Mouse (Mus musculus) midbrain, embryonic 15.5 days (tissue): ENCODE data around the gene Hsp90ab1. TPM values are rescaled to one million over a fixed set of nuclear protein-coding genes. Genes with fewer than 3 reads are reported as not detected.
A peak's percentile ranks its signal among the peaks of the same experiment; 100 is the strongest.

ENCODE experiments used
- ATAC-seq: fragments of 200-750 bp; cut with Nextera tagmentation; replicated peaks from 2 replicates; pipeline ENCODE4 v1.8.0; 2017; ENCODE audit warnings: moderate TSS enrichment
- H3K27ac ChIP-seq: fragments of 300-500 bp; sonication (generic); 2 replicates; pipeline ENCODE4 v1.5.1; 2015; ENCODE audit warnings: mild to moderate bottlenecking, inconsistent platforms
- H3K27me3 ChIP-seq: fragments of 300-500 bp; sonication (generic); replicated peaks from 2 replicates; pipeline ENCODE4 v1.6.1; 2015; ENCODE audit warnings: inconsistent platforms
- H3K36me3 ChIP-seq: fragments of 300-500 bp; sonication (generic); replicated peaks from 2 replicates; pipeline ENCODE4 v1.6.1; 2015; ENCODE audit warnings: inconsistent platforms
- H3K4me1 ChIP-seq: fragments of 300-500 bp; sonication (generic); 2 replicates; pipeline ENCODE4 v1.6.1; 2015; ENCODE audit warnings: inconsistent platforms
- H3K4me2 ChIP-seq: fragments of 300-500 bp; sonication (generic); 2 replicates; pipeline ENCODE4 v1.6.1; 2015; ENCODE audit warnings: inconsistent platforms, mild to moderate bottlenecking, moderate library complexity
- H3K4me3 ChIP-seq: fragments of 300-500 bp; sonication (generic); 2 replicates; pipeline ENCODE4 v1.5.1; 2015; ENCODE audit warnings: mild to moderate bottlenecking, inconsistent platforms
- H3K9ac ChIP-seq: fragments of 300-500 bp; sonication (generic); 2 replicates; pipeline ENCODE4 v1.6.1; 2015; ENCODE audit warnings: mild to moderate bottlenecking, inconsistent platforms
- H3K9me3 ChIP-seq: fragments of 300-500 bp; sonication (generic); 2 replicates; pipeline ENCODE4 v1.6.1; 2016; ENCODE audit warnings: inconsistent platforms
- WGBS: fragments of 180-500 bp; shearing (Covaris S2); methylation state at CpG from one replicate; pipeline ENCODE4 v1.1.7; 2015; ENCODE audit warnings: mixed read lengths; 5-methylcytosine and 5-hydroxymethylcytosine counted together
- polyA plus RNA-seq: library from polyadenylated mRNA; unstranded; fragments of >200 nt; fragmentation: Nextera tagmentation; extraction: Ambion mirVana; gene quantifications from 2 replicates; pipeline ENCODE4 v1.2.1, GENCODE M21; 2015

The Hsp90ab1 gene
- polyA plus RNA-seq, 1 experiment from 2014 or later: 1,488 TPM

GRCm38 (mm10) chr17:45550253-45550652, 22.8 kb downstream of the Hsp90ab1 start:
- H3K9ac ChIP-seq: no peak overlapping the region
- peak overlapping the region; percentile 93; the same call in 1 of the 2 replicates for H3K4me3 ChIP-seq
- WGBS: 24% methylated on average over 5 of the region's 5 CpGs
- peaks cover 43% of the 10 kb centered on the region for H3K4me1 ChIP-seq
- H3K9me3 ChIP-seq: no peaks in the 10 kb centered on the region
- no peak for ATAC-seq
- H3K27me3 ChIP-seq: peaks cover 23% of the 10 kb centered on the region
- peak overlapping the region; percentile 56 for H3K4me2 ChIP-seq
- peaks cover 11% of the 10 kb centered on the region; the same call in 1 of the 2 replicates for H3K36me3 ChIP-seq
- H3K27ac ChIP-seq: 0 out of 2 replicates have a peak overlapping the region, but pooled peaks have one; percentile 96

GRCm38 (mm10) chr17:45549617-45550181, 23.4 kb downstream of the Hsp90ab1 start, which contains the start of gene Tmem151b:
Gene Tmem151b, minus strand, starts transcription at chr17:45549677.
- Histone ChIP-seq H3K27ac (peak within 1 kb of the TSS; percentile 96), H3K4me2 (peak within 1 kb of the TSS; percentile 56), H3K27me3 (peaks cover 23% of the 10 kb centered on the region), H3K36me3 (peaks cover 15% of the 10 kb centered on the region), H3K9me3 (no peaks in the 10 kb centered on the region), H3K4me1 (peaks cover 44% of the 10 kb centered on the region), H3K9ac (peak within 1 kb of the TSS; percentile 96), H3K4me3 (peak within 1 kb of the TSS; percentile 93)
- peak; percentile 45 for ATAC-seq
- under 1% methylated on average over 22 of the region's 29 CpGs for WGBS

DNA sequence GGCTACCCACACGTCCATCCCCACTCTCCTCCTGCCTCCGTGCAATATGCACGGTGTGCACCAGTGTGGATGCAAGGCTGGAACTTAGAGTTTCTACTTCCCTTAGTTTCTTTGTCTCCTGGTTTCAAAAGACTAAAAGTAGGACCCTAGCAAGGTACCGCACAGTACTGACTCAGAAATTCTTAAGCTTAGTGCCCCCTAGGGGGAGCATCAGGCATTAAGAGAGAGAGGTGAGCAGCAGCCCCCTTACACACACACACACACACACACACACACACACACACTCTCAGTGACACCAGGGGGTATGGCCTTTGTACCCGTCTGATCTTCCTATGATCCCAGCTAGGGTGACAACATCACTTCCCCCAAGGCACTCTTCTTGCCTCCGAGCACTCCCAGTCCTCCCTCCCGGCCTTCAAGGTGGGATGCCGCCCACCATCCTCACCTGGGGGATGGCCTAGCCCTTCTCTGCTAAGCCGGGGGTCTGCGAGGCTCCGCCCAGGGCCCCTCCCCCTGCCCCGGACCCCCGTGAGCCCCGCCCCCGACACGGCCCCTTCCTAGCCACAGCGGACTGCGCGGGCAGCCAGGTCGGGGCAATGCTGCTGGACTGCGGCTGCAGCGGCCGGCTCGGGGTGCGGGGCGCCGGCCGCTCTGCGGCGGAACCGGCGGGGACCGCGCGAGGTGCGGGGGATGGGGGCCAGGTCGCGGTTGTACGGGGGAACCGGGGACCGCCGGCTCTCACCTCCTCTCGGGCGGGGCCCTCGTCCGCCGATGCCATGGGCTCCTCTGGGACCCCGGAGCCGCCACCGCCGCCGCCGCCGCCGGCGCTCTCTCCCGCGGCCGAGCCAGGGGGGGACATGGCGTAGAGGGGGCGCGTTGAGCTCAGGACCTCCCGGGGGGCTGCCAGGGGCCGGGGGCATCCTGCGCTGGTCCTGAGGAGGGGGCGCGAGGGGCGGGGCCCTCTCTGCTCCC, 24.2 kb downstream of the Hsp90ab1 start:
- peaks cover 51% of the 10 kb centered on the region for H3K4me1 ChIP-seq
- H3K4me2 ChIP-seq: peak overlapping the region; percentile 56

GRCm38 (mm10) chr17:45547461-45548190, 25.4 kb downstream of the Hsp90ab1 start:
- Histone ChIP-seq H3K9me3 (no peaks in the 10 kb centered on the region), H3K4me3 (peak overlapping the region; percentile 93), H3K27ac (no peak overlapping the region), H3K4me2 (peak overlapping the region; percentile 56), H3K36me3 (peaks cover 15% of the 10 kb centered on the region), H3K9ac (no peak overlapping the region), H3K27me3 (peaks cover 21% of the 10 kb centered on the region), H3K4me1 (peaks cover 52% of the 10 kb centered on the region)
- ATAC-seq: no peak
- 86% methylated on average over 5 of the region's 5 CpGs for WGBS

More for the DNA sequence above, 24.2 kb downstream of the Hsp90ab1 start:
- Histone ChIP-seq H3K27ac (peak overlapping the region; percentile 96), H3K27me3 (peaks cover 21% of the 10 kb centered on the region), H3K9me3 (no peaks in the 10 kb centered on the region), H3K9ac (peak overlapping the region; percentile 96), H3K36me3 (peaks cover 15% of the 10 kb centered on the region), H3K4me3 (peak overlapping the region; percentile 93)
- WGBS: 2% methylated on average over 59 of the region's 68 CpGs
- peak; percentile 72 for ATAC-seq

GRCm38 (mm10) chr17:45546941-45547340, 26.1 kb downstream of the Hsp90ab1 start:
- H3K4me2 ChIP-seq: no peak overlapping the region
- H3K4me1 ChIP-seq: peaks cover 51% of the 10 kb centered on the region
- H3K4me3 ChIP-seq: no peak overlapping the region
- peaks cover 21% of the 10 kb centered on the region for H3K27me3 ChIP-seq
- no peak overlapping the region for H3K9ac ChIP-seq
- H3K27ac ChIP-seq: no peak overlapping the region
- peaks cover 15% of the 10 kb centered on the region for H3K36me3 ChIP-seq
- no peak for ATAC-seq
- 71% methylated on average over 16 of the region's 16 CpGs for WGBS
- no peaks in the 10 kb centered on the region for H3K9me3 ChIP-seq

GRCm38 (mm10) chr17:45545278-45545961, 27.7 kb downstream of the Hsp90ab1 start:
- WGBS: 15% methylated on average over 74 of the region's 74 CpGs
- H3K27me3 ChIP-seq: peaks cover 21% of the 10 kb centered on the region
- no peaks in the 10 kb centered on the region for H3K9me3 ChIP-seq
- H3K4me3 ChIP-seq: peak overlapping the region; percentile 1; the same call in 1 of the 2 replicates
- no peak overlapping the region for H3K27ac ChIP-seq
- H3K9ac ChIP-seq: no peak overlapping the region
- H3K4me1 ChIP-seq: peaks cover 42% of the 10 kb centered on the region
- peak overlapping the region; percentile 15 for H3K4me2 ChIP-seq
- H3K36me3 ChIP-seq: peaks cover 15% of the 10 kb centered on the region
- ATAC-seq: no peak

DNA sequence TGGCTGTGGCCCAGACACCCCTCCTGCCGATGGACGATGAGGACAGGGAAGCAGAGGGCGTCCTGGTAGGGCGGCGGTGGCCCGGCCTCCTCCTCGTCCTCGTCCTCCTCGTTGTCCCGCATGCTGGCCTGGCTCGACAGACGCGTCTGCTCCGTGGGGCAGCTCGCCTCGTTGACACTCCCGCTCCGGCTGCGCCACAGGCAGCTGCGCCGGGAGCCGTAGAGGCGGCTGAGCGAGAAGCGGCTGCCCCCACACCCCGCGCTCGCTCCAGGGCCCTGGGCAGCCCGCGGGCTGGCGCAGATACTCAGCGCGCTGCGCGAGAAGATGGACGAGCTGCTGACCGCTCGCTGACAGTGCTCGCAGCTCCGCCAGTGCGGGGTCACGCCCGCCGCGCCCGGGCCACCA, 28.2 kb downstream of the Hsp90ab1 start:
- Histone ChIP-seq H3K27me3 (peaks cover 21% of the 10 kb centered on the region), H3K36me3 (peaks cover 15% of the 10 kb centered on the region), H3K4me1 (peaks cover 36% of the 10 kb centered on the region), H3K4me3 (peak overlapping the region; percentile 1; the same call in 1 of the 2 replicates), H3K9ac (no peak overlapping the region), H3K4me2 (peak overlapping the region; percentile 15), H3K9me3 (no peaks in the 10 kb centered on the region), H3K27ac (no peak overlapping the region)
- WGBS: 6% methylated on average over 46 of the region's 46 CpGs
- ATAC-seq: no peak

- Histone ChIP-seq H3K4me1 (peaks cover 35% of the 10 kb centered on the region), H3K9me3 (no peaks in the 10 kb centered on the region), H3K36me3 (peaks cover 15% of the 10 kb centered on the region), H3K4me2 (no peak overlapping the region), H3K9ac (no peak overlapping the region), H3K27me3 (peaks cover 25% of the 10 kb centered on the region), H3K4me3 (no peak overlapping the region), H3K27ac (no peak overlapping the region)
- no peak for ATAC-seq
- WGBS: 13% methylated on average over 24 of the region's 24 CpGs
Measured at GRCm38 (mm10) chr17:45544001-45544872, 28.8 kb downstream of the Hsp90ab1 start.

GRCm38 (mm10) chr17:45543115-45543514, 30.0 kb downstream of the Hsp90ab1 start:
- peaks cover 31% of the 10 kb centered on the region for H3K4me1 ChIP-seq
- ATAC-seq: no peak
- H3K36me3 ChIP-seq: peaks cover 15% of the 10 kb centered on the region
- no peaks in the 10 kb centered on the region for H3K9me3 ChIP-seq
- no peak overlapping the region for H3K4me3 ChIP-seq
- 54% methylated on average over 1 of the region's 1 CpGs for WGBS
- no peak overlapping the region for H3K9ac ChIP-seq
- H3K27me3 ChIP-seq: peaks cover 25% of the 10 kb centered on the region
- no peak overlapping the region for H3K27ac ChIP-seq
- no peak overlapping the region for H3K4me2 ChIP-seq

DNA sequence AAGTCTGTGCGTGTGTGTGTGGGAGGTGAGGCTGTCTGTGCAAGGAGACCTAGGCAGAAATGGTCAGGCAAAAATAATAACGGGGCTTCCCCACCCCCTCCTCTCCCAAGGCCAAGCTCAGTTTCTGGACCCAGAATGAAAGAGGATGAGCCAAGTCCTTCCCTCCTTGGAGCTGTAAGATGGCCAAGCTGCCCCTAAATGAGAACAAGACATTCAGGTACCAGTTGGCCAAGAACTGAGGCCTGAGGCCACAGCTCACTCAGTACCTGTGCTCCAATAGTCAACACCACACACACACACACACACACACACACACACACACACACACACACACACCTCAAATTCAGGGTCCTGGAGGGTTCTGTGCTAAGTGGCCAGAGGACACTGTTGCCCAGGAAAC, 30.4 kb downstream of the Hsp90ab1 start:
- Histone ChIP-seq H3K27ac (no peak overlapping the region), H3K27me3 (peaks cover 24% of the 10 kb centered on the region), H3K9me3 (no peaks in the 10 kb centered on the region), H3K9ac (no peak overlapping the region), H3K4me3 (no peak overlapping the region), H3K4me1 (peaks cover 27% of the 10 kb centered on the region), H3K4me2 (no peak overlapping the region), H3K36me3 (peaks cover 15% of the 10 kb centered on the region)
- no peak for ATAC-seq
- WGBS: 68% methylated on average over 2 of the region's 2 CpGs

DNA sequence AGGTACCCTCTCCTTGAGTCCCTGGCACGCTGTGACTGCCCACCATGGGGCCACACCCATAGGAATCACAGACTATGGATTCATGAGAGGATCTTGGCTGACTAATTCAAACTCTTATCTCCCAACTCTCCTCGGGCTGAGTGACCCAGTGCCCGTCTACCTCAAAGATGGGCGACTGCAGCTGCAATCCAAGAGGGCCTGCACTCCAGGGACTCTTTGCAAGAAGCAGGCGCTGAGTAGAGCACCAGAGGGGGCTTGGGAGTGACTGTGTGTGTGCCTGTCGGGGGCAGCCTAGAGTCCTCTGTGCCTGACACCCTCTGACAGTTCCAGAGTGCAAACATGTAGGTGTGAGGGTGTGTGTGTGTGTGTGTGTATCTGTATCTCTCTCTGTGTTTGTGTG, 30.9 kb downstream of the Hsp90ab1 start:
- 40% methylated on average over 6 of the region's 6 CpGs for WGBS
- Histone ChIP-seq H3K9ac (no peak overlapping the region), H3K4me1 (peaks cover 21% of the 10 kb centered on the region), H3K27me3 (peaks cover 20% of the 10 kb centered on the region), H3K27ac (no peak overlapping the region), H3K4me3 (no peak overlapping the region), H3K36me3 (peaks cover 15% of the 10 kb centered on the region), H3K9me3 (no peaks in the 10 kb centered on the region), H3K4me2 (no peak overlapping the region)
- ATAC-seq: no peak
